Mouse (Mus musculus) forebrain, embryonic 12.5 days (tissue): Measurements from ENCODE around the gene Epb41l2. TPM values are rescaled to one million over a fixed set of nuclear protein-coding genes. Genes with fewer than 3 reads are reported as not detected.

ENCODE experiments used
- ATAC-seq: fragments of 200-750 bp; cut with Nextera tagmentation; 2 replicates; pipeline ENCODE4 v1.8.0; 2017; ENCODE audit warnings: moderate TSS enrichment; ENCODE audit not compliant: low FRiP score
- H3K27ac ChIP-seq: fragments of 300-500 bp; sonication (generic); 2 replicates; pipeline ENCODE4 v1.5.1; 2016; ENCODE audit warnings: mild to moderate bottlenecking
- H3K27me3 ChIP-seq: fragments of 300-500 bp; sonication (generic); 2 replicates; pipeline ENCODE4 v1.6.1; 2016; ENCODE audit warnings: mild to moderate bottlenecking
- H3K36me3 ChIP-seq: fragments of 300-500 bp; sonication (generic); replicated peaks from 2 replicates; pipeline ENCODE4 v1.6.1; 2016; ENCODE audit warnings: mild to moderate bottlenecking
- H3K4me1 ChIP-seq: fragments of 300-500 bp; sonication (generic); 2 replicates; pipeline ENCODE4 v1.6.1; 2016
- H3K4me2 ChIP-seq: fragments of 300-500 bp; sonication (generic); 2 replicates; pipeline ENCODE4 v1.6.1; 2016; ENCODE audit warnings: mild to moderate bottlenecking, moderate library complexity
- H3K4me3 ChIP-seq: fragments of 300-500 bp; sonication (generic); replicated peaks from 2 replicates; pipeline ENCODE4 v1.5.1; 2016; ENCODE audit warnings: mild to moderate bottlenecking
- H3K9ac ChIP-seq: fragments of 300-500 bp; sonication (generic); 2 replicates; pipeline ENCODE4 v1.6.1; 2016; ENCODE audit warnings: mild to moderate bottlenecking
- H3K9me3 ChIP-seq: fragments of 300-500 bp; sonication (generic); 2 replicates; pipeline ENCODE4 v1.6.1; 2016
- WGBS: fragments of 180-500 bp; shearing (Covaris S2); methylation state at CpG from one replicate; pipeline ENCODE4 v1.1.7; 2016; 5-methylcytosine and 5-hydroxymethylcytosine counted together
- polyA plus RNA-seq: library from polyadenylated mRNA; unstranded; fragments of >200 nt; fragmentation: Nextera tagmentation; extraction: Ambion mirVana; gene quantifications from 2 replicates; pipeline ENCODE4 v1.2.1, GENCODE M21; 2016

Epb41l2 gene
- polyA plus RNA-seq, 1 experiment from 2014 or later, result 42.7 TPM

DNA sequence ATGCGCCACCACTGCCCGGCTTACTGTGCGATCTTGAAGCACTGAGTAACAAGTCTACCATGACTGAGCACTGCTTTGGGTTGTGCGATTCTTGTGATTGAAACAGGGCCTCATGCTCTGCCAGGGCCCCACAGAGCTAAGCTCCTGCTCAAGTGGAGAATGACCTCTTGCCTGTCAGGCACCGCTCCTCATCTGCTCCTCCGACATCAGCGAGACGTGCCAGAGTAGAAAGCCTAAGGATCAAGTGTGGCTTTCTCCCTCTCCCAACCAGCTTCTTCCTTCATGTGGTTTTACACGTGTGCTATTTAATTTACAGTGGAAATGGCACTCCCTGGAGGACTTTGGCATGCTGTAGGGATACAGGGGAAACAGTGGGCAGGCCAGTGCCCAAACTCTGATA, 10.1 kb downstream of the Epb41l2 start:
- Histone ChIP-seq H3K4me3 (no peak overlapping the region), H3K27ac (no peak overlapping the region), H3K9me3 (no peaks in the 10 kb centered on the region), H3K9ac (no peak overlapping the region), H3K4me1 (peaks cover 20% of the 10 kb centered on the region), H3K36me3 (no peaks in the 10 kb centered on the region), H3K27me3 (no peaks in the 10 kb centered on the region), H3K4me2 (no peak overlapping the region)
- 89% methylated on average over 9 of the region's 9 CpGs for WGBS
- no peak for ATAC-seq

DNA sequence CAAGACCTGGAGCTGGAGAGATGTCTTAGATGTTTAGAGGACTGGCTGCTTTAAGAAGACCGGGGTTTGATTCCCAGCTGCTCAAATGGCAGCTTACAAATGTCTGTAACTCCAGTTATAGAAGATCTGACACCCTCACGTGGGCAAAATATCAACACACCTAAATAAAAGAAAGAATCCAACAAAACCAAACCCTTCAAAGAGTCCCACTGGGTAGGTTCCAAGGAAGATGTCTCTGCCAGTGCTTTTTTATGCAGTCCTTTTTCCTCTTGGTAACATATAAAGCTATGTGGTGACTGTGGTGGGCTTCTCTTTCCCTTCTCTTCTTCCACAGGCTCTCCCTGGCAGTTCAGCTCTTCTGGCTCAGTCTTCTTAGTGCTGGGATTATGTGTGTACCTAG, 11.7 kb downstream of the Epb41l2 start:
- H3K9me3 ChIP-seq, result no peaks in the 10 kb centered on the region
- H3K4me1 ChIP-seq, result peaks cover 20% of the 10 kb centered on the region
- no peak overlapping the region for H3K4me3 ChIP-seq
- WGBS, result 65% methylated on average over 2 of the region's 2 CpGs
- H3K36me3 ChIP-seq, result no peaks in the 10 kb centered on the region
- ATAC-seq, result no peak
- no peaks in the 10 kb centered on the region for H3K27me3 ChIP-seq
- H3K4me2 ChIP-seq, result no peak overlapping the region
- H3K27ac ChIP-seq, result 0 out of 2 replicates have a peak overlapping the region, but pooled peaks have one; percentile 46
- H3K9ac ChIP-seq, result no peak overlapping the region

DNA sequence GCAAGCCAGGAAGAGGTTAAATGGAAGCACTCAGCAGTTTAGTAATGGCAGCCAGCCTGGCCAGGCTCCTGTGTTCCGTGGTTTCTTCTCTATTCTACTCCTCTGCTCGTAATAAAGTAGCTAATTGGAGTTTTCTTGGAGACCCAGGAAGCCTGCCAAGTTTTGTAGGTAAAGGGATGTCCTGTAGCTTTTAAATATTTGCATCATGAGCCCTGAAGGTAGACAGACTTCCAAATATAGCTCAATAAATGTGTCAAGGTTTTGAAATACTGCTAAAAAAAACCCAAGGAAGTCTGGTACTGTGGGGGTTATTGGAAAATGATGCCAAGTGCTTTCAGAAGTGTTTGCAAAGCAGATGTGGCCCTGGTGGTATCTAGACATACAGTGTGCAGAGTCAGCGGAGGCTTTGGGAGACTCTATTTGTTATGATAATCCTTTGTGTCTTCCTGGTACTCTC, 12.3 kb downstream of the Epb41l2 start:
- no peaks in the 10 kb centered on the region for H3K36me3 ChIP-seq
- H3K9me3 ChIP-seq, result no peaks in the 10 kb centered on the region
- no peak overlapping the region for H3K9ac ChIP-seq
- H3K4me1 ChIP-seq, result peaks cover 20% of the 10 kb centered on the region
- no peak overlapping the region for H3K4me3 ChIP-seq
- H3K27me3 ChIP-seq, result no peaks in the 10 kb centered on the region
- peak overlapping the region; percentile 47; the same call in 1 of the 2 replicates for H3K27ac ChIP-seq
- no peak overlapping the region for H3K4me2 ChIP-seq
- peak; percentile 71; the same call in 1 of the 2 replicates for ATAC-seq
- WGBS, result 18% methylated on average over 3 of the region's 3 CpGs

DNA sequence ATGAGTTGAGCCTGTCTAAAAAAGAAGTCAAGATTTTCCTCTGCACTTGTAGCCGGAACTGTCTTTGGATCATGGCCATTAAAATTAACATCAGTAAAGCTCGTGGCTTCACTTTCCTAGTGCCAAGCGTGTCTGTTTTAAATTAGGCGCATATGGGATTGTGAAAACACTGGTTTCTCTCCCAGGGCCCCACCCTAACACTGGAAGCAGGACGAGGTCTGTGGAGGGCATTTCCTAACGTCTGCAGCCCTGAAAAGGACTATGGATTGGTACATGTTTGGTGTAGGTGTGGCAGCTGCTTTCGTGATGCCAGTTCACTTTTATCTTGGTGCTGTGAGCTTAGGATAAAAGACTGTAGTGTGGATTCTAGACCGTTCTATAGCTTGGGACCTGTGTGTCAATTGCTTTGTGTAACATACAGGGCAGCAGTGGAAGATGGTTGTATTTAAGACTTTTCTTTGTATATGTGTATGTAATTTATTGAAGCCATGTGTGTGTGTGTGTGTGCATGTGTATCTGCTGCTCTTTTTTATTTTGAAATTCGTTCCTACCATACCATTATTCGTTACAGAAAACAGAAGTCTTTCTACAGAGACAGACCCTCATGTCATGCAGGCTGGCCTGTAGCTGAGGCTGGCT, 13.0 kb downstream of the Epb41l2 start:
- H3K27me3 ChIP-seq, result no peaks in the 10 kb centered on the region
- ATAC-seq, result peak; percentile 45; the same call in 1 of the 2 replicates
- no peaks in the 10 kb centered on the region for H3K36me3 ChIP-seq
- no peaks in the 10 kb centered on the region for H3K9me3 ChIP-seq
- no peak overlapping the region for H3K9ac ChIP-seq
- no peak overlapping the region for H3K4me3 ChIP-seq
- no peak overlapping the region for H3K27ac ChIP-seq
- H3K4me2 ChIP-seq, result no peak overlapping the region
- WGBS, result 55% methylated on average over 10 of the region's 10 CpGs
- peaks cover 20% of the 10 kb centered on the region for H3K4me1 ChIP-seq

DNA sequence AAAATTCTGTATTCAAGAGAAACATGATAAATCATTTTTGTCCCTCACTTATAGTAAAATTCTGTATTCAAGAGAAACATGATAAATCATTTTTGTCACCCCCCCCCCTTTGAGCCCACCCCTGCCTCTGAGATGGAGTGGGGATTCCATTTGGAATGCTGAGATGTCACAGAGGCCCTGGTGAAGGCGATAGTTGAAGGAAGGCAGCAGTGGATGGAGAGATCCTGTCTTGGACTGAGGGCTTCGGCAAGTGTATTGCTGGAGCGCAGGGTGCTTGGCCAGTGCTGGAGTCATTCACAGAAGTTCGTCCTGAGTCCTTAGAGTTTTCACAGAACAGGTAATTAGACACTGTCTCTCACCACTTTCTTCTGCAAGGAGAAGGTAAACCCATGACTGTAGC, 15.4 kb downstream of the Epb41l2 start:
- no peaks in the 10 kb centered on the region for H3K36me3 ChIP-seq
- no peaks in the 10 kb centered on the region for H3K27me3 ChIP-seq
- ATAC-seq, result no peak
- H3K9ac ChIP-seq, result no peak overlapping the region
- H3K4me1 ChIP-seq, result peaks cover 15% of the 10 kb centered on the region
- no peak overlapping the region for H3K27ac ChIP-seq
- no peak overlapping the region for H3K4me2 ChIP-seq
- no peak overlapping the region for H3K4me3 ChIP-seq
- no peaks in the 10 kb centered on the region for H3K9me3 ChIP-seq
- 86% methylated on average over 4 of the region's 4 CpGs for WGBS

DNA sequence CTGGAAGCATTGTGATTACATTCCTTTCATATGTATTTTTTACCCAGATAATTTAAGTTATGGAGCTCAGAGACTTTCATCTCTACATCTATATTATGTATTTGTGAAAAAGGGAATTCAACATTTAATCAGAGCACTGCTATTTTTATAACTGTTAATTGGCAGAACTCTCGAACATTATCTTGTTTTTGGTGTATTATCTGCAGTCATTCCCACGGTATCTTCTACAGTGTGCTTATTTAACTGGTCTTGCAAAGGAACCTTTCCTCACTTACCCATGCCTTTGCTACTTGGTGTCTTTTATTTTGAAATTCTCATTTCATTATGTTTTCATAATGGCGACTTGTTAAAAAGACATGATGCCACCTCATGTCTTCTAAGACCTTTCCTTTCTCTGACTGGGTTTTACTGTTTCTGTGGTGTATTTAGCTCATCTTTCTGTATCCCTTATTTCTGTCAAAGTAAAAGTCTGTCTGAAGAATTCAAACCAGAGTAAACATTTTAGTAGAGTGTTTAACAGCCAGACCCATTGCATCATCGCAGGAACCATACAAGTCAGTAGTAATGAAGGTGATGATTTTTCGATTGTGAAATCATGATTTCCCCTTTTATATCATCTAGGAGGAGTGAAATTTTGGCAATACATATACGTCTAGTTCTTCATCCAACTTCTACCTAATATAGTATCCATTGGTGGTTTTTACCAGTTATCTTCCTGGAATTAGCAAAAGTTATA, 21.3 kb downstream of the Epb41l2 start:
- WGBS, result 92% methylated on average over 6 of the region's 6 CpGs
- H3K4me2 ChIP-seq, result no peak overlapping the region
- H3K27me3 ChIP-seq, result no peaks in the 10 kb centered on the region
- H3K9ac ChIP-seq, result no peak overlapping the region
- H3K36me3 ChIP-seq, result no peaks in the 10 kb centered on the region
- H3K4me1 ChIP-seq, result peaks cover 5% of the 10 kb centered on the region; the same call in 1 of the 2 replicates
- no peak for ATAC-seq
- H3K4me3 ChIP-seq, result no peak overlapping the region
- H3K9me3 ChIP-seq, result no peaks in the 10 kb centered on the region
- H3K27ac ChIP-seq, result no peak overlapping the region

DNA sequence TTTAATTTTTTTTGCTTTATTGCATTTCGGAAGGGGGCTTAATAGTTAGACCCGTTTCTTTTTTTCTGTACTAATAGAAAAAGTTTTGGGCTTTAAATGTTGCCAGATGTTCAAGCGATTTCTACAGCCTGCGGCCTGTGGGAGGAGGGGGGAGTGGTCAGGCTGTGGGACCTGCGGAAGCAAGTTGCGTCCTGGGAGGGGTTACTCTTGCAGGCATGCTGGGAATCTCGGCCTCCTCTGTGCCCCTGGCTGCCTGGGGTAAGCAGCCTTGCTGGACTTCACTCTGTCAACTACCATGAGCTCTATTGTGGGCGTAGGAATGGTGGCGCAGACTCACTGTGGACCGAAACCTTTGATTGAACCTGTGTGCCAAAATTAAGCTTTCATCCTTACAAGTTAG, 22.4 kb downstream of the Epb41l2 start:
- H3K27me3 ChIP-seq, result no peaks in the 10 kb centered on the region
- no peak for ATAC-seq
- no peak overlapping the region for H3K27ac ChIP-seq
- no peak overlapping the region for H3K9ac ChIP-seq
- WGBS, result 68% methylated on average over 10 of the region's 10 CpGs
- no peak overlapping the region for H3K4me2 ChIP-seq
- H3K4me3 ChIP-seq, result no peak overlapping the region
- peaks cover 11% of the 10 kb centered on the region for H3K4me1 ChIP-seq
- H3K36me3 ChIP-seq, result no peaks in the 10 kb centered on the region
- no peaks in the 10 kb centered on the region for H3K9me3 ChIP-seq

DNA sequence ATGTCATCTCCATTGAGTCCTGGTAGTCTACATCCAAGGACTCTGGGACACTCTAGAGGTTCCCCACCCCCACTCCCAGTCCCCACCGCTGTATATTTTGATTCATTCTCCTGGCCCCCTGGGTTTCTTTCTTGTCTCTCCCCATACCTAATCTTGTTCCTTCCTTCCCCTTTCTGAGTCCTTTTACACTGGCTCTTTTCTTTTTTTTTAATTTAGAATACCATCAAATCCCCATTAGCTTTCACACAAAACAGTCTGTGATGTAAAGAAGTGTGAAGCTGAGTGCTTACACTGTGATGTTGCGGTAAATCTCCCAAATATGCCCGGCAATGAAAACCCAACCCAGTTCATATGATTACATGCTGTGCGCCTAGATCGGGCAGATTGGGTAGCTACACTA, 23.6 kb downstream of the Epb41l2 start:
- no peak overlapping the region for H3K4me2 ChIP-seq
- H3K9me3 ChIP-seq, result no peaks in the 10 kb centered on the region
- ATAC-seq, result no peak
- H3K27me3 ChIP-seq, result no peaks in the 10 kb centered on the region
- no peak overlapping the region for H3K27ac ChIP-seq
- no peak overlapping the region for H3K4me3 ChIP-seq
- WGBS, result 68% methylated on average over 5 of the region's 5 CpGs
- H3K4me1 ChIP-seq, result peaks cover 16% of the 10 kb centered on the region
- no peak overlapping the region for H3K9ac ChIP-seq
- H3K36me3 ChIP-seq, result no peaks in the 10 kb centered on the region

DNA sequence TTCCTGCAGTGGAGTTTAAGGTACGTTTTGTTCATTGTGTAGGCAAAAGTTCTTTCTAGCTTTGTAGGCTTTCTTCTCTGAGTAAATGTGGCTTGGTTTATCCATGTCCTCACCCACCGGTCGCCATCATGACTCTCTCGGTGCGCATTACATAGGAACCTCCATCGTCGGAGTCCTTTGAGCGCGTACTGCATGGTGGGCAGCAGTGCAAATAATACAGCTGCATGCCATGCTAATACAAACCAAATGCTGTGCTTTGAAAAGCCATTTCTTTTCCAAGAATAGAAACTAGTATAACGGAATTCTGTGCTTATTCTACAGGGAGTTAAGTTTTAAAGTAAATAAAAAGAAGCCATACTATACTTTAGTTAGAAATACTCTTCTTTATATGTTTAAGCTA, 24.8 kb downstream of the Epb41l2 start:
- no peak for ATAC-seq
- 77% methylated on average over 10 of the region's 10 CpGs for WGBS
- no peak overlapping the region for H3K4me3 ChIP-seq
- no peak overlapping the region for H3K9ac ChIP-seq
- H3K36me3 ChIP-seq, result no peaks in the 10 kb centered on the region
- H3K4me1 ChIP-seq, result peaks cover 16% of the 10 kb centered on the region
- no peak overlapping the region for H3K27ac ChIP-seq
- H3K4me2 ChIP-seq, result no peak overlapping the region
- no peaks in the 10 kb centered on the region for H3K9me3 ChIP-seq
- H3K27me3 ChIP-seq, result no peaks in the 10 kb centered on the region

DNA sequence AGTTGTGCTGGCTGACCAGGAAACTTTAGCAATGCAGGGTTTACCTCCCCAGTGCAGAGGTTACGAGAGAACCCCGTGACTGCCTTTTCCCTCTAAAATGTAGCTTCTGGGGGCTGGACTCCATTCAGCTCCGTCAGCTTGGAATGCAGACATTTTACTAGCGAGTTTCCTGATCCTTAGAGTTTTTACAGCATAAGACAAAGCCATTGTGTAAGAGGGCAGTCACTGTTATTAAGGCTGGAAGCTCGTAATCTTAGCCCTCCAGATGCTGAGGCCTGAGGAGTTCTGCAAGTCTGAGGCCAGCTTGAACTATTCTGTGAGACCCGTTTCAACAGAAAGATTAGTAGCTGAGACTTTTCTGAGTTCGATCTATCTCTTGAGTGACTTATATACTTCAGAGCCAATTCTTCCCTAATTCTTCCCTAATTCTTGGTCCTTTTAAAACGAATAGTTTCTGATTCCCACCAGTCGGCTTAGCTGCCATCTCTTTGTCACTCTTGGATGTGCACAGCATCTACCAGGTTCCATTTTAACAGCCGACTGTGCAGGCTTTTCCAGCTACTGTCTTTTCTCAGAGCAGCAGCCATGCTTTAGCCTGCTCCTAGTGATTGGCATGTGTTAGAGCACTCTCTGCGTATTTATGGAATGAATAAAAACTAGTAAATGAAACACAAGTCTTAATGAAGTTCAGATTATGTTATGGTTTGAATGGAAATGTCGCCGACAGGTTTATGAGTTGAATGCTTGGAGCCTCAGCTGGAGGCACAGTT, 26.4 kb downstream of the Epb41l2 start:
- no peak for ATAC-seq
- Histone ChIP-seq H3K4me2 (no peak overlapping the region), H3K27me3 (no peaks in the 10 kb centered on the region), H3K9ac (no peak overlapping the region), H3K4me3 (no peak overlapping the region), H3K27ac (peak overlapping the region; percentile 19; the same call in 1 of the 2 replicates), H3K36me3 (no peaks in the 10 kb centered on the region), H3K4me1 (peaks cover 16% of the 10 kb centered on the region), H3K9me3 (no peaks in the 10 kb centered on the region)
- WGBS, result 45% methylated on average over 13 of the region's 13 CpGs

DNA sequence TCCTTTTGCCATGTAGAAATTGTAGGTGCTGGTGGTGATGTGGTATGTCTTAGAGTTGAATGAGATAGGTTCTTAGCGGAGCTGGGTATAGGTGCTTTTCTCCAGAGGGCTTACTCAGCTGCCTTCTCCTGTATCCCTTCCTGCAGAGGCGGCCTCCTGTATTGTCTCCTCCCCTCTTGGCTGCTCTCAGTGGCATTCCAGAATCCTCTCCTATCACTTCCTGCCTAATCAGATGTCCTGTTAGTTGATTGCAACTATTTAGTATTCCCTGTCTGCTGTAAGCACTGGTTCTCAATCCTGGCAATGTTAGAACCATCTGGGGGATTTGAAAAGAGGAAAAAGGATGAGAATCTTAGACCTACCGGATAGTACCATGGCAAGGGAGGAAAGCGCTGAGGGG, 27.3 kb downstream of the Epb41l2 start:
- no peak for ATAC-seq
- WGBS, result 79% methylated on average over 4 of the region's 4 CpGs
- Histone ChIP-seq H3K27me3 (no peaks in the 10 kb centered on the region), H3K9ac (no peak overlapping the region), H3K4me2 (no peak overlapping the region), H3K36me3 (no peaks in the 10 kb centered on the region), H3K27ac (no peak overlapping the region), H3K4me1 (peaks cover 16% of the 10 kb centered on the region), H3K9me3 (no peaks in the 10 kb centered on the region), H3K4me3 (no peak overlapping the region)

DNA sequence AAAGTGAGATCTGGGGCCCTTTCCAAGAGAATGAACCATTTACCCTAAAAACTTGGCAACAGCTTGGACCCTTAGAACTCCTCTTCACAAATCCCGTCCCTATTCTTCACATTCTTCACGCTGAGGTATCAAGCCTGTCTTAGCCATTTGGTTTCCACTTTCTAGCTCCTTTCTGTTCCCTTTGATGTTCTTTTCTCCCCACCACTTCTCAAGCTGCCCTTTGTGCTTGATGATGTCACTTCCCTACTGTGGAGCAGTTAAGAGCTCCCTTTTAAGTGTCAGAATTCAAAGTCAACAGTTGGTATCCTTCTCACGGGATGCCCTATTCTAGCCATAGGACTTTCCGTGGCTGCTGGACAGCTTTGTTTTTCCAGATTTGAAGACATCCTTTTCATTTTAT, 27.7 kb downstream of the Epb41l2 start:
- Histone ChIP-seq H3K27me3 (no peaks in the 10 kb centered on the region), H3K9ac (no peak overlapping the region), H3K36me3 (no peaks in the 10 kb centered on the region), H3K4me1 (peaks cover 16% of the 10 kb centered on the region), H3K9me3 (no peaks in the 10 kb centered on the region), H3K4me3 (no peak overlapping the region), H3K27ac (no peak overlapping the region), H3K4me2 (no peak overlapping the region)
- 43% methylated on average over 4 of the region's 4 CpGs for WGBS
- no peak for ATAC-seq
